Mouse (Mus musculus) lung, embryonic 15.5 days (tissue): ENCODE data around the gene Gm21650. TPM values are rescaled to one million over a fixed set of nuclear protein-coding genes. Genes with fewer than 3 reads are reported as not detected.
"Not testable (repeated sequence)": the region's sequence is repeated elsewhere in the genome, so short reads cannot be mapped to it uniquely, and the experiment has no call there.

ENCODE experiments used
- ATAC-seq: fragments of 200-750 bp; cut with Nextera tagmentation; 2 replicates; pipeline ENCODE4 v1.8.0; 2017; ENCODE audit warnings: moderate number of reproducible peaks, borderline replicate concordance; ENCODE audit not compliant: low FRiP score, low TSS enrichment; ENCODE audit errors: extremely low read depth
- H3K27ac ChIP-seq: fragments of 300-500 bp; sonication (generic); 2 replicates; pipeline ENCODE4 v1.5.1; 2015; ENCODE audit warnings: moderate library complexity, mild to moderate bottlenecking, inconsistent platforms
- H3K27me3 ChIP-seq: fragments of 300-500 bp; sonication (generic); 2 replicates; pipeline ENCODE4 v1.6.1; 2015; ENCODE audit warnings: inconsistent platforms
- H3K36me3 ChIP-seq: fragments of 300-500 bp; sonication (generic); 2 replicates; pipeline ENCODE4 v1.6.1; 2015; ENCODE audit warnings: inconsistent platforms
- H3K4me1 ChIP-seq: fragments of 300-500 bp; sonication (generic); 2 replicates; pipeline ENCODE4 v1.6.1; 2015; ENCODE audit warnings: inconsistent platforms
- H3K4me2 ChIP-seq: fragments of 300-500 bp; sonication (generic); 2 replicates; pipeline ENCODE4 v1.6.1; 2015; ENCODE audit warnings: inconsistent platforms, mild to moderate bottlenecking, moderate library complexity
- H3K4me3 ChIP-seq: fragments of 300-500 bp; sonication (generic); 2 replicates; pipeline ENCODE4 v1.5.1; 2015; ENCODE audit warnings: mild to moderate bottlenecking, inconsistent platforms
- H3K9ac ChIP-seq: fragments of 300-500 bp; sonication (generic); 2 replicates; pipeline ENCODE4 v1.6.1; 2015; ENCODE audit warnings: inconsistent platforms
- H3K9me3 ChIP-seq: fragments of 300-500 bp; sonication (generic); 2 replicates; pipeline ENCODE4 v1.6.1; 2016; ENCODE audit warnings: inconsistent platforms
- WGBS: fragments of 180-500 bp; shearing (Covaris S2); methylation state at CpG from one replicate; pipeline ENCODE4 v1.1.7; 2015; 5-methylcytosine and 5-hydroxymethylcytosine counted together
- polyA plus RNA-seq: library from polyadenylated mRNA; unstranded; fragments of >200 nt; fragmentation: Nextera tagmentation; extraction: Ambion mirVana; gene quantifications from 2 replicates; pipeline ENCODE4 v1.2.1, GENCODE M21; 2015

The Gm21650 gene
- polyA plus RNA-seq: not detected in 2 replicates

GRCm38 (mm10) chrY:77692508-77692907, at the start of gene Gm21650:
Gene Gm21650, plus strand, starts transcription at chrY:77692808.
- not testable (repeated sequence) for H3K4me1 ChIP-seq, H3K27ac ChIP-seq, H3K4me2 ChIP-seq, H3K36me3 ChIP-seq, H3K27me3 ChIP-seq, H3K9ac ChIP-seq, H3K9me3 ChIP-seq, ATAC-seq, H3K4me3 ChIP-seq
- WGBS: no CpG with 5 or more reads among the region's 6 CpGs
